Mouse (Mus musculus) lung, postnatal 0 days (tissue): ENCODE results near the gene Zfp382.

Experiments
- CTCF ChIP-seq: IDR thresholded peaks from 2 replicates; pipeline ENCODE4 v1.5.1; 2016; ENCODE audit warnings: antibody characterized with exemption, mild to moderate bottlenecking
- EP300 ChIP-seq: IDR thresholded peaks from 2 replicates; pipeline ENCODE4 v1.6.1; 2016; ENCODE audit warnings: antibody characterized with exemption, mild to moderate bottlenecking, control low read depth

DNA sequence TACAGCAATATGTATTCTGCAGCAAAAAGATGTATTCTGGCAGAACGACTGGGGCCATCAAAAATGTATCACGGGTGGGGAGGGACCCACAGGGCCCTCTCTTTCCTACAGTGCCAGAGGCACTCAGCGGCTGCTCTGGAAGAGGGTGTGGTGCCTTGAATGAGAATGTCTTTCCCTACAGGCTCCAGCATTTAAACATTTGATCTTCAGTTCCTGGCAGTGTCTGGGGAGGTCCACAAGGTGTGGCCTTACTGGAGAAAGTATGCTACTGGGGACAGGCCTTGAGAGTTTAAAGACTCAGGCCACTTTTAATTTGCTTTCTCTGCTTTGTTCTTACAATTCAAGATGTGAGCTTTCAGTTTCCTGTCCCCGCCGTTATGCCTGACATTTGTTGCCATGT, 5.7 kb upstream of the Zfp382 start:
- no peak for TF ChIP-seq CTCF
- TF ChIP-seq EP300, result no peak
